Mouse (Mus musculus): Measurements from ENCODE around the gene Rxra. TPM values are rescaled to one million over a fixed set of nuclear protein-coding genes. Genes with fewer than 3 reads are reported as not detected.

Gene Rxra
- total and polyA plus RNA-seq, 2 experiments from 2014 or later: 3.9 to 32.5 TPM

- DNase-seq (ENCODE audit: low spot score) (no peak), ATAC-seq (no peak)
- no peak overlapping the region; the same call in 1 of the 2 replicates for H3K27ac ChIP-seq
- no peak overlapping the region for H3K4me3 ChIP-seq (ENCODE audit: low read length)
- H3K4me2 ChIP-seq (ENCODE audit: low read depth, low read length): peak overlapping the region; percentile 76; the same call in 1 of the 2 replicates
- H3K27me3 ChIP-seq (ENCODE audit: insufficient read depth, low read length): no peaks in the 10 kb centered on the region
- peaks cover 34% of the 10 kb centered on the region for H3K4me1 ChIP-seq (ENCODE audit: insufficient read depth, low read length)
- 27% methylated on average over 3 of the region's 3 CpGs for WGBS
- no peak for TF ChIP-seq CTCF (IDR thresholded peaks at IDR 0.05; ENCODE audit: low read depth)
- no peaks in the 10 kb centered on the region for H3K9me3 ChIP-seq (ENCODE audit: low read length)
- no peaks in the 10 kb centered on the region for H3K36me3 ChIP-seq (ENCODE audit: insufficient read depth, low read length)
- no peak overlapping the region for H3K9ac ChIP-seq (replicated peaks; ENCODE audit: low read length)
These were observed 3.4 kb downstream of the Rxra start for GRCm38 (mm10) chr2:27679621-27680025.

- no peak overlapping the region for H3K9ac ChIP-seq (replicated peaks; ENCODE audit: low read length)
- H3K27me3 ChIP-seq (ENCODE audit: insufficient read depth, low read length): no peaks in the 10 kb centered on the region
- H3K4me3 ChIP-seq (ENCODE audit: low read length): no peak overlapping the region
- no peak for TF ChIP-seq CTCF (IDR thresholded peaks at IDR 0.05; ENCODE audit: low read depth)
- DNase-seq (ENCODE audit: low spot score) (no peak), ATAC-seq (no peak)
- peaks cover 34% of the 10 kb centered on the region for H3K4me1 ChIP-seq (ENCODE audit: insufficient read depth, low read length)
- peak overlapping the region; percentile 76; the same call in 1 of the 2 replicates for H3K4me2 ChIP-seq (ENCODE audit: low read depth, low read length)
- H3K27ac ChIP-seq: no peak overlapping the region; the same call in 1 of the 2 replicates
- H3K36me3 ChIP-seq (ENCODE audit: insufficient read depth, low read length): no peaks in the 10 kb centered on the region
- WGBS: 57% methylated on average over 6 of the region's 6 CpGs
- H3K9me3 ChIP-seq (ENCODE audit: low read length): no peaks in the 10 kb centered on the region
These were observed 3.8 kb downstream of the Rxra start for GRCm38 (mm10) chr2:27680058-27680457.

DNA sequence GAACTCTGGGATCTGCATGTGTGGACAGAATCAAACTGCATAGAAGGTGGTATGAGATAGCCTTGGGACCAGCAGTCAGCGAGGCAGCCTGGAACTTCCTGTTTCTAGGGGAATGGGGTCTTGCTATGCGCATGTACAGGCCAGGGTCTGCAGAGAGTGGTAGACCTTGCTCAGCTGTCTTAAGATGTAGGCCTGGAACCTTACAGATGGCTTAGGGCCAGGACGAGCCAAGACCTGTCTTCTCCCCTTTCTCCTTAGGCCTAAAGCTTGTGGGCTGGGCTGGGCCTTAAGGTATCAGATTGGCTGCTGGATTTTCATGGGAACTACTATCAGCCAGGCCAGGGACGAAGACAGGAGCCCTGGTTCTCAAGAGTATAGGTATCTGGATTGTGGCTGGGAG lies 4.4 kb downstream of the Rxra start:
- no peak for DNase-seq (ENCODE audit: low spot score)
- no peaks in the 10 kb centered on the region for H3K27me3 ChIP-seq (ENCODE audit: insufficient read depth, low read length)
- H3K4me3 ChIP-seq (ENCODE audit: low read length): no peak overlapping the region
- no peak overlapping the region for H3K9ac ChIP-seq (replicated peaks; ENCODE audit: low read length)
- H3K27ac ChIP-seq: no peak overlapping the region
- H3K36me3 ChIP-seq (ENCODE audit: insufficient read depth, low read length): no peaks in the 10 kb centered on the region
- WGBS: 88% methylated on average over 4 of the region's 4 CpGs
- peaks cover 34% of the 10 kb centered on the region for H3K4me1 ChIP-seq (ENCODE audit: insufficient read depth, low read length)
- no peak overlapping the region for H3K4me2 ChIP-seq (ENCODE audit: low read depth, low read length)
- H3K9me3 ChIP-seq (ENCODE audit: low read length): no peaks in the 10 kb centered on the region
- no peak for ATAC-seq
- no peak for TF ChIP-seq CTCF (IDR thresholded peaks at IDR 0.05; ENCODE audit: low read depth)

- Histone ChIP-seq H3K4me2 (ENCODE audit: low read depth, low read length) (no peak overlapping the region), H3K36me3 (ENCODE audit: insufficient read depth, low read length) (no peaks in the 10 kb centered on the region), H3K4me3 (ENCODE audit: low read length) (no peak overlapping the region), H3K27me3 (ENCODE audit: insufficient read depth, low read length) (no peaks in the 10 kb centered on the region), H3K9ac (replicated peaks; ENCODE audit: low read length) (no peak overlapping the region), H3K9me3 (ENCODE audit: low read length) (no peaks in the 10 kb centered on the region), H3K27ac (no peak overlapping the region), H3K4me1 (ENCODE audit: insufficient read depth, low read length) (peaks cover 34% of the 10 kb centered on the region)
- no peak for TF ChIP-seq CTCF (IDR thresholded peaks at IDR 0.05; ENCODE audit: low read depth)
- ATAC-seq: no peak
- WGBS: 71% methylated on average over 4 of the region's 4 CpGs
- no peak for DNase-seq (ENCODE audit: low spot score)
These were observed 5.2 kb downstream of the Rxra start for GRCm38 (mm10) chr2:27681426-27681825.

DNA sequence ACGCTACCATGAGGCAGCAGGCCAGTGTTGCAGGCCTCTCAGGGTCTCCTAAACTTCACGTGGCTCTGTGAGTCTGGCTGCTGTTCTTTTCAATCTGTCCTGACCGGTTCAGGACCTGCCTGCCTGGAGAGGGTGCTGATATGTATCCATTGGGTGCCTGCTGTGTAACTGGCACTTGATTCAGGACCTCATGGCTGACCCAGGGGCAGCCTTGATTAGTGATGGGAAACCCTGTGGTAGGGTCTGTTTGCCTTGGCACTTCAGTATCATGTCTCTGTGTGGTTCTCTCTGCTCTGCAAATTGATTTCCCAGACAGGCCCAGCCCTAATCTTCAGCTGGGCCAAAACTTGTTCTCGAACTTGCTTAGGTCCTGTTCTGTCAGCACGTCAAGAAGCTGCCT lies 5.9 kb downstream of the Rxra start:
- Histone ChIP-seq H3K4me1 (ENCODE audit: insufficient read depth, low read length) (peaks cover 34% of the 10 kb centered on the region), H3K4me3 (ENCODE audit: low read length) (no peak overlapping the region), H3K9me3 (ENCODE audit: low read length) (no peaks in the 10 kb centered on the region), H3K9ac (replicated peaks; ENCODE audit: low read length) (no peak overlapping the region), H3K27me3 (ENCODE audit: insufficient read depth, low read length) (no peaks in the 10 kb centered on the region), H3K36me3 (ENCODE audit: insufficient read depth, low read length) (no peaks in the 10 kb centered on the region), H3K27ac (no peak overlapping the region), H3K4me2 (ENCODE audit: low read depth, low read length) (no peak overlapping the region)
- TF ChIP-seq CTCF (IDR thresholded peaks at IDR 0.05; ENCODE audit: low read depth): no peak
- 36% methylated on average over 5 of the region's 5 CpGs for WGBS
- no peak for DNase-seq (ENCODE audit: low spot score)
- ATAC-seq: no peak

DNA sequence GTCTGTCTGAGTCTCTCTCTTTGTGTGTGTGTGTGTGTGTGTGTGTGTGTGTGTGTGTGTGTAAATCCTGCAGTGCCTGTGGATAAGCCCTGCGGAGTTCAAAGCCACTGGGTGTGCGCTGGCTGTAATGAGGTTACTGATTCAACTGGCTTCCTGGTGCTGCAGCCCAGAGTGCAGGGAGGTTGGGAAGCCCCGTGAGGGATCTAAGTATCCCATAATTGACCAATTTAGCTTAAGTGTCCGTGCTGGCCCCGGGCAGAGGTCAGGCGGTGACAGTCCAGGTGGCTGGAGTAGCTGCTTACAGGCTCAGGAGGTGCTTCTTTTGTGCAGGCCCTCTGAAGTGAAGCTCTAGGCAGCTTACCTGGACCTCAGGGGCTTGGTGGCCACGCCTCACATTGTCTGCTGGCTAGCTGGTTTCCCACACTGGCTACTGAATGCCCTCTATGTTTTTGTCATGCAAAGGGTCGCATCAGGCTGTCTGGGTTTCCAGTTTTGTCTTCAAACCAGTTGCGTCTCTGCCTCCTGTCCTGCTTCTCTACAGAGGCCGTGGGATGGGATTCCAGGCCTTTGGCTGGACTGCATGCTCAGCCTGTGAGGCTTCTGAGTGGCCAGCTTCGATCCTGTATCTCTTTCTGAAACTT lies 7.9 kb downstream of the Rxra start:
- ATAC-seq (no peak), DNase-seq (ENCODE audit: low spot score) (no peak)
- peaks cover 21% of the 10 kb centered on the region; the same call in 1 of the 2 replicates for H3K4me1 ChIP-seq (ENCODE audit: insufficient read depth, low read length)
- no peak for TF ChIP-seq CTCF (IDR thresholded peaks at IDR 0.05; ENCODE audit: low read depth)
- no peaks in the 10 kb centered on the region for H3K27me3 ChIP-seq (ENCODE audit: insufficient read depth, low read length)
- H3K4me2 ChIP-seq (ENCODE audit: low read depth, low read length): no peak overlapping the region
- no peak overlapping the region for H3K27ac ChIP-seq
- H3K9me3 ChIP-seq (ENCODE audit: low read length): no peaks in the 10 kb centered on the region
- 0 out of 2 replicates have a peak overlapping the region, but pooled peaks have one; percentile 9 for H3K9ac ChIP-seq (replicated peaks; ENCODE audit: low read length)
- H3K36me3 ChIP-seq (ENCODE audit: insufficient read depth, low read length): no peaks in the 10 kb centered on the region
- H3K4me3 ChIP-seq (ENCODE audit: low read length): no peak overlapping the region
- 46% methylated on average over 11 of the region's 11 CpGs for WGBS

GRCm38 (mm10) chr2:27685917-27686316 lies 9.7 kb downstream of the Rxra start:
- Histone ChIP-seq H3K27ac (no peak overlapping the region), H3K9ac (replicated peaks; ENCODE audit: low read length) (no peak overlapping the region), H3K9me3 (ENCODE audit: low read length) (no peaks in the 10 kb centered on the region), H3K27me3 (ENCODE audit: insufficient read depth, low read length) (no peaks in the 10 kb centered on the region), H3K4me2 (ENCODE audit: low read depth, low read length) (no peak overlapping the region), H3K4me1 (ENCODE audit: insufficient read depth, low read length) (peaks cover 14% of the 10 kb centered on the region; the same call in 1 of the 2 replicates), H3K4me3 (ENCODE audit: low read length) (no peak overlapping the region), H3K36me3 (ENCODE audit: insufficient read depth, low read length) (no peaks in the 10 kb centered on the region)
- DNase-seq (ENCODE audit: low spot score) (no peak), ATAC-seq (no peak)
- 98% methylated on average over 4 of the region's 4 CpGs for WGBS
- no peak for TF ChIP-seq CTCF (IDR thresholded peaks at IDR 0.05; ENCODE audit: low read depth)

All from hindbrain, postnatal 0 days (tissue).